Mouse (Mus musculus) limb, embryonic 14.5 days (tissue): ENCODE data around the gene Dpp8. TPM values are rescaled to one million over a fixed set of nuclear protein-coding genes. Genes with fewer than 3 reads are reported as not detected.

ENCODE experiments used
- ATAC-seq: fragments of 200-750 bp; cut with Nextera tagmentation; 2 replicates; pipeline ENCODE4 v1.8.0; 2017; ENCODE audit warnings: low read depth, moderate number of reproducible peaks, moderate TSS enrichment; ENCODE audit not compliant: low FRiP score
- DNase-seq: peaks from one replicate; pipeline ENCODE4 v3.0.0-alpha.2; 2015; ENCODE audit warnings: low spot score
- H3K27ac ChIP-seq: fragments of 300-500 bp; sonication (generic); replicated peaks from 2 replicates; pipeline ENCODE4 v1.5.1; 2014; ENCODE audit warnings: low read depth, mild to moderate bottlenecking, low read length, moderate library complexity, mixed read lengths
- H3K27me3 ChIP-seq: fragments of 300-500 bp; sonication (generic); 2 replicates; pipeline ENCODE4 v1.6.1; 2014; ENCODE audit warnings: low read length, mixed read lengths; ENCODE audit not compliant: control insufficient read depth, insufficient read depth
- H3K36me3 ChIP-seq: fragments of 300-500 bp; sonication (generic); 2 replicates; pipeline ENCODE4 v1.6.1; 2014; ENCODE audit warnings: mild to moderate bottlenecking, low read length, moderate library complexity, mixed read lengths; ENCODE audit not compliant: control insufficient read depth, insufficient read depth
- H3K4me1 ChIP-seq: fragments of 300-500 bp; sonication (generic); 2 replicates; pipeline ENCODE4 v1.6.1; 2014; ENCODE audit warnings: antibody characterized with exemption, low read length, mixed read lengths; ENCODE audit not compliant: control insufficient read depth, insufficient read depth
- H3K4me2 ChIP-seq: fragments of 300-500 bp; sonication (generic); replicated peaks from 2 replicates; pipeline ENCODE4 v1.6.1; 2014; ENCODE audit warnings: low read depth, mild to moderate bottlenecking, low read length, moderate library complexity; ENCODE audit not compliant: severe bottlenecking
- H3K4me3 ChIP-seq: fragments of 300-500 bp; sonication (generic); replicated peaks from 2 replicates; pipeline ENCODE4 v1.5.1; 2014; ENCODE audit warnings: low read length
- H3K9ac ChIP-seq: fragments of 300-500 bp; sonication (generic); 2 replicates; pipeline ENCODE4 v1.6.1; 2014; ENCODE audit warnings: mild to moderate bottlenecking, low read depth, low read length, moderate library complexity; ENCODE audit not compliant: severe bottlenecking
- H3K9me3 ChIP-seq: fragments of 300-500 bp; sonication (generic); 2 replicates; pipeline ENCODE4 v1.6.1; 2016; ENCODE audit warnings: low read length; ENCODE audit not compliant: control insufficient read depth
- POLR2A ChIP-seq: fragments of 200-500 bp; IDR thresholded peaks from 2 replicates; pipeline ENCODE4 v1.8.0; 2012; ENCODE audit warnings: inconsistent platforms, mild to moderate bottlenecking, moderate library complexity, borderline replicate concordance; ENCODE audit not compliant: insufficient read depth, insufficient read length; ENCODE audit errors: extremely low read depth
- WGBS: fragments of 180-500 bp; shearing (Covaris S2); extraction: QIAGEN DNeasy Blood & Tissue Kit; methylation state at CpG from one replicate; pipeline ENCODE4 v1.1.7; 2014; 5-methylcytosine and 5-hydroxymethylcytosine counted together
- polyA plus RNA-seq, 2 experiments: library from polyadenylated mRNA; depleted of rRNA in 1 of 2; stranded (reverse) in 1 of 2; unstranded in 1 of 2; fragments of >200 nt; fragmentation: Nextera tagmentation in 1 of 2; extraction: Ambion mirVana in 1 of 2; gene quantifications; 2 replicates each; pipeline versions ENCODE4 v1.2.1 to v1.2.3; 2012 to 2014

The Dpp8 gene
- polyA plus RNA-seq (2012; rRNA removed) = 52.3 and 61.5 TPM in 2 replicates
- polyA plus RNA-seq (2014; fragmentation: Nextera tagmentation; extraction: Ambion mirVana) = 29.1 and 30.3 TPM in 2 replicates

DNA sequence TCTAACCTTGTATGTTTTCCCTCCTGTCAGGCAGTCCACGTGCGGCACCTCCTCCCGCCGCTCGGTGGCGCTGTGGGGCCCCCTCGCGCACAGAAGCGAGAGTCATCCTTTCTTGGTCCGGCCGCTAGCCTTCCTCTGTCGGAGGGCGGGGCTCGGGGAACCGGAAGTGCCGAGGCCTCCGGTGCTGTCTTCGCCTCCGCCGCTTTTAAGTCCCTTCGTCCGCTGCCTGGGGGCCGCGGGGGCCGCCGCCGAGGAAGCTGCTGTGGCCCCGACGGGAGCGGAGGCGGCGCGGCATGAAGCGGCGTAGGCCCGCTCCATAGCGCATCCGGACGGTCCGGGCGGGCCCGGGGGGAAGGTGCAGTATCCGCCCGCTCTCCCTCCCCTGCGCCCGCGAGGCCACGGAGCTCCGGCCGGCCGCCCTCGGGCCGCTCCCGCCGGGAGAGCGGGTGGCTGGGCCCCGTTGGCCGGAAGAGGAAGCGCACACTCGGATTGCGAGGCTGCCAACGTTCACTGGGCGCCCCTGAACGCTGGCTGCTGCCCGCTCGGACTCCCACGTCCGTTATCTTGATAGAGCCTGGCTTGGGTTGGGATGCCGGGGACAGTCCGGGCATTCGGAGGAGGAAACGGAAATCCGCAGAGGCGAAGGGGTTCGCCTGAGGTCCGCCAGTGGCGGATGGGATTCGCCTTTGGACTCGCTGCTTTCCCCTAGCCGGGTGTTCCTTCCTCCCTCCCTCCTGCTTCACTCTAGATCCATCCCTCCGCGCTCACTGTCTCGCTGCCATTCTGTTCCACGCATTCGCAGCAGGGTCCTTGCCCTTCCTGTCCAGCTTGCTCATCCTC lies at the start of gene Dpp8:
TSS of gene Dpp8 (plus strand) at position 146 of the 840 bp plus-strand sequence.
- peak within 1 kb of the TSS; percentile 93 for H3K9ac ChIP-seq
- 0 out of 2 replicates have a peak, but pooled peaks have one; percentile 41 for TF ChIP-seq POLR2A
- DNase-seq (peak; percentile 90), ATAC-seq (peak; percentile 93)
- peaks cover 5% of the 10 kb centered on the region; the same call in 1 of the 2 replicates for H3K4me1 ChIP-seq
- H3K27me3 ChIP-seq = no peaks in the 10 kb centered on the region
- H3K27ac ChIP-seq = peak within 1 kb of the TSS; percentile 86
- WGBS = under 1% methylated on average over 66 of the region's 85 CpGs
- H3K9me3 ChIP-seq = no peaks in the 10 kb centered on the region
- peaks cover 26% of the 10 kb centered on the region for H3K36me3 ChIP-seq
- H3K4me3 ChIP-seq = peak within 1 kb of the TSS; percentile 91
- H3K4me2 ChIP-seq = peak within 1 kb of the TSS; percentile 50

DNA sequence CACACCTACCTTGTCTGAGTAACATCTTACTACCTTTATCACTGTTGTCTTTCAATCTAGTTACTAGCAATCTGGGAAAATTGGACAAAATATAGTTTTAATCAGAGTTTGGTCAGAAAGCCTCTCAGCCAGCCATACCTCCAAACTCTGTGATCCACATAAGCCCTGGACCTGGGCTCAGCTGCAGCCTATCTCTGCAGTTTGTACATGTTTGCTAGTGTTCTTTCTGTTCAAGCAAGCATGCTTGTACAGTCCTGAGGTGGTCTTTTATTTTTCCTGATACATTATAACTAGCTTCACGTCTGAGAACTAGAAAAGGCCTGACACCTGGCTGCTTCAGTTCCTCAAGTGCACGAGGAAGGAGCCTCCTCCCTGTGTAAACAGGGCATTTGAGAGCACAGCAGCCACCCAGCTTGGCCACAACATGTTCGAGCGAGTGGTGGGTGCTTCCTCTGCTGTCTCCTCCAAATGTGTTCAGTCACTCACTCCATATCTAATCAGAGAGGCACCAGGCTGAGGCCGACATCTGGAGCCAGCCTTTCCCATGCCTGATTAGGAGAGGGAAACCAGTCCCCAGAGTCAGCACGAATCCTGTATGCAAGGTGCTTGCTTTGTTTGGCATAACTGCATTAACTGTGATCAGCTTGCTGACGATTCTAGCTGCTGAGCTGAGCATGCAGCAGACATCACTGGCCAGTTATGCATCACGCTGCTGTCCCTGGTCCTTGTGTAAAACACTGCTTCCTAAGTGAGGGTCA lies 47.0 kb upstream of the Dpp8 start:
- no peaks in the 10 kb centered on the region for H3K4me1 ChIP-seq
- ATAC-seq = no peak
- no peak for TF ChIP-seq POLR2A
- DNase-seq = no peak
- no peak overlapping the region for H3K4me3 ChIP-seq
- peaks cover 91% of the 10 kb centered on the region for H3K36me3 ChIP-seq
- WGBS = 82% methylated on average over 8 of the region's 8 CpGs
- H3K27ac ChIP-seq = no peak overlapping the region
- H3K9me3 ChIP-seq = no peaks in the 10 kb centered on the region
- no peak overlapping the region for H3K4me2 ChIP-seq
- no peak overlapping the region for H3K9ac ChIP-seq
- no peaks in the 10 kb centered on the region for H3K27me3 ChIP-seq

DNA sequence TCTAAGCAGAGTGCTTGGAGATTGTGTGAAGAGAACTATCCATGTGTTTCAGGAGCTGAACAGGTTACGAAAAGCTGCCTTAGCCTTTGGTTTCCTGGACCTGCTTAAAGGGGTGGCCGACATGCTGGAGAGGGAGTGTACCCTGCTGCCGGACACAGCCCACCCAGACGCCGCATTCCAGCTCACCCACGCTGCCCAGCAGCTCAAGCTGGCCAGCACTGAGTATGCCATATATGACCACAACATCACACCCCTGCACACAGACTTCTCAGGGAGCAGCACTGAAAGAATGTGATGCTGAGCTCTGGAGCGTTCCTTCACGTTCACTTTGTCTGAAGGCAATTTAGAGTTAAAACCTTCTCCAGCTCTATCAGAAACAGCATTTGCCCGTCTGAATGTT lies 46.4 kb upstream of the Dpp8 start:
- Histone ChIP-seq H3K27ac (no peak overlapping the region), H3K9ac (no peak overlapping the region), H3K4me1 (no peaks in the 10 kb centered on the region), H3K9me3 (no peaks in the 10 kb centered on the region), H3K27me3 (no peaks in the 10 kb centered on the region), H3K4me2 (no peak overlapping the region), H3K36me3 (peaks cover 92% of the 10 kb centered on the region), H3K4me3 (no peak overlapping the region)
- no peak for DNase-seq
- TF ChIP-seq POLR2A = no peak
- 88% methylated on average over 9 of the region's 9 CpGs for WGBS
- no peak for ATAC-seq

DNA sequence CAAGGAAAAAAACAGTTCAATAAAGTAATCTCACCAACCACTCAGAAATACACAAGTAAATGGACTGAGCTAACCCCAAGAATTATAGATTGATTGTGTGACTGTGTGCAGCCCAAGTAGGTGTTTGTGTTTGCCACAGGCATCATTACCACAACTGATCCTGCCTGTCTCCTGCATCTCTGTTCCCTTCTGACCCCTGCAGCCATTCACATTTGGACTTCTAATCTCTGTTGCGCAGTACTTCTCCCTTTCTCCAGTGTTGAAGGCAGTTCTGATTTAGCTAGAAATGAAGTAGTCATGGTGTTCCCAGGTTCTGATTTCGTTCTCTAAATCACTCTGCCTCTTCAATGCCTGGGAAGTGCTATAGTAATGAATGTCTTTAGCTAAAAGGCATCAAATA lies 44.6 kb upstream of the Dpp8 start:
- no peak overlapping the region for H3K4me3 ChIP-seq
- ATAC-seq = no peak
- no peak for TF ChIP-seq POLR2A
- DNase-seq = no peak
- no peak overlapping the region for H3K9ac ChIP-seq
- WGBS = 95% methylated on average over 2 of the region's 2 CpGs
- H3K4me1 ChIP-seq = no peaks in the 10 kb centered on the region
- H3K36me3 ChIP-seq = peaks cover 87% of the 10 kb centered on the region
- no peak overlapping the region for H3K4me2 ChIP-seq
- no peaks in the 10 kb centered on the region for H3K27me3 ChIP-seq
- no peaks in the 10 kb centered on the region for H3K9me3 ChIP-seq
- no peak overlapping the region for H3K27ac ChIP-seq

DNA sequence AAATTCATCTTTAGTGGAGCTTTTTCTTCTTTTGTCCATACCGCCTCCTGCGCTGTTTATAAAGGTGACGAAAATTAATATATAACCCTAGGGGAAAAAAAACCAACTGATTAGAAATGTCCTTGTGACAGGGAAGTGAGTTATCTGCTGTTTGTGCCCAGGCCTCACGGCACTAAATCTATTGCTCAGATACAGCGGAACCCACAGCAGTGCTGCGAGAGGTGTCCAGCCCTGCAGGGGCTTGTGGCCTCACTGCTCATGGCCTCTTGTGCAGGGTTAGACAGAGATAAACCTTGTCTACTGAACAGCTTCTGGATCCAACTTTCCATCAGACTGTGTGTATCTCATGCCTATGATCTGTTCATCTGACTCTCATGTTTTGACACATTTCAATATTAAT lies 43.8 kb upstream of the Dpp8 start:
- Histone ChIP-seq H3K4me3 (no peak overlapping the region), H3K4me1 (no peaks in the 10 kb centered on the region), H3K27me3 (no peaks in the 10 kb centered on the region), H3K4me2 (no peak overlapping the region), H3K27ac (no peak overlapping the region), H3K36me3 (peaks cover 85% of the 10 kb centered on the region), H3K9me3 (no peaks in the 10 kb centered on the region), H3K9ac (no peak overlapping the region)
- ATAC-seq (no peak), DNase-seq (no peak)
- TF ChIP-seq POLR2A = no peak
- 86% methylated on average over 6 of the region's 6 CpGs for WGBS
